Comparison of ENCODE assay signal across 12 mouse cellular contexts in the genomic region with DNA sequence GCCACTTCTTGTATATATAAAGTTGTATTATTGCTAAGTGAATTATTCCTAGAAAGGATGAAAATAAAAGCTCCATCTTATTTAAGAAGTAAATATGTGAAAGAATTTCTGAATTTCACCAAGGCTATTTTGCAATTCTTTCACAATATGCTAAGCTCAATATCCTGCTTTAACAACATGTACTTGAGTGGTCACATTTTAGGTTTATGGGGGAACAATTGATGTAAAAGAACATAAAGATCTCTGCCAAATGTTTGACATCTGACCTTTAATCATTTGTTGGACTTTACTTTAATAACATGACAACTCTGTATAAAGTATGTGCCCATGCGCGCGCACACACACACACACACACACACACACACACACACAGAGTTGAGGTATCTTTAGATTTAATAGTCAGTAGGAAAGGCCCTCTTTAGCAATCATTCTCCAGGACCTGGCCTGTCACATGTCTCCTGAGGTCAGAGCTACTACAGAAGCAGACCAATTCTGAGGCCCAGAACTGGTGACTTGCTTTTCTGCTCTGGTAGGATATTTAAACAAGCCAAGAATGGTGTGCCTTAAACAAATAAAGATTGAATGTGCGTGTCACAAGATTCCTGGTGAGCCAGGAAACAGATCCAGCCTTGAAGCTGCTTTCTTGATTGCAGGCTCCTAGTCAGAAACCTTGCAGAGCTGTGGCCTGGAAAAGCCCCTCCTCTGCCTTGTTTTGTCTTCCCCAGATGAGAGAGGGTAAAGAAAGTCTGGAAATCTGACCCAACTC.
A peak's percentile ranks its signal among the peaks of the same experiment; 100 is the strongest.
DNase-seq lines count a peak whose midpoint lies in the region; ATAC-seq and TF ChIP-seq lines count a peak whose summit lies in the region.
"Had no signal": no experiment of that assay in that cellular context is flagged by ENCODE, and none has a peak within 500 bp of the region (broad histone marks: within the 10 kb centered on the region; RNA-seq: fewer than 3 reads in every experiment).

No protein-coding gene starts in this region.

- 70% methylated on average over 4 of the region's 4 CpGs for WGBS in hindbrain, embryonic 10.5 days
- 74% methylated on average over 4 of the region's 4 CpGs for WGBS in hindbrain, postnatal 0 days
- WGBS in limb, embryonic 12.5 days, result 66% methylated on average over 4 of the region's 4 CpGs

- H3K9me3 ChIP-seq in hindbrain, embryonic 10.5 days, result no peaks in the 10 kb centered on the region
- no peaks in the 10 kb centered on the region for H3K9me3 ChIP-seq in hindbrain, postnatal 0 days (ENCODE audit: low read length)
- H3K9me3 ChIP-seq in limb, embryonic 12.5 days, result no peaks in the 10 kb centered on the region
- H3K9me3 ChIP-seq: limb, embryonic 15.5 days had no signal

- TF ChIP-seq CTCF in hindbrain, postnatal 0 days (IDR thresholded peaks at IDR 0.05; ENCODE audit: low read depth), result no peak

- H3K36me3 ChIP-seq in hindbrain, embryonic 10.5 days, result no peaks in the 10 kb centered on the region
- no peaks in the 10 kb centered on the region for H3K36me3 ChIP-seq in hindbrain, postnatal 0 days (ENCODE audit: insufficient read depth, low read length)
- no peaks in the 10 kb centered on the region for H3K36me3 ChIP-seq in limb, embryonic 12.5 days
- H3K36me3 ChIP-seq: limb, embryonic 15.5 days had no signal

- peak; percentile 36 for DNase-seq in hindbrain, embryonic 10.5 days (ENCODE audit: low spot score)
- DNase-seq in hindbrain, postnatal 0 days (ENCODE audit: low spot score), result no peak
- peak; percentile 52 for DNase-seq in 3T3-L1 (ENCODE audit: low read depth, low spot score)
- peak; percentile 62 for DNase-seq in embryo, embryonic 11 days
- DNase-seq in layer of hippocampus, postnatal 10 days (ENCODE audit: low spot score in 2 of 2), result no peak
- no peak for DNase-seq in testis, postnatal 10 days (ENCODE audit: low spot score)
- no peak for DNase-seq in urinary bladder, adult 2 months (ENCODE audit: low spot score)
- DNase-seq: right cerebral cortex, postnatal 25 days had no signal

- no peaks in the 10 kb centered on the region for H3K27me3 ChIP-seq in hindbrain, embryonic 10.5 days (ENCODE audit: insufficient read depth, poor library complexity, severe bottlenecking)
- no peaks in the 10 kb centered on the region for H3K27me3 ChIP-seq in hindbrain, postnatal 0 days (ENCODE audit: insufficient read depth, low read length)
- H3K27me3 ChIP-seq in limb, embryonic 12.5 days, result no peaks in the 10 kb centered on the region
- H3K27me3 ChIP-seq: CH12.LX; limb, embryonic 15.5 days had no signal

- no peak overlapping the region for H3K9ac ChIP-seq in hindbrain, postnatal 0 days (replicated peaks; ENCODE audit: low read length)
- no peak overlapping the region for H3K9ac ChIP-seq in limb, embryonic 12.5 days (replicated peaks)
- H3K9ac ChIP-seq: limb, embryonic 15.5 days had no signal

- peaks cover 17% of the 10 kb centered on the region for H3K4me1 ChIP-seq in hindbrain, embryonic 10.5 days (replicated peaks)
- no peaks in the 10 kb centered on the region for H3K4me1 ChIP-seq in hindbrain, postnatal 0 days (ENCODE audit: insufficient read depth, low read length)
- peaks cover 6% of the 10 kb centered on the region; the same call in 1 of the 2 replicates for H3K4me1 ChIP-seq in limb, embryonic 12.5 days (replicated peaks)

- no peak overlapping the region for H3K4me3 ChIP-seq in hindbrain, embryonic 10.5 days
- H3K4me3 ChIP-seq in hindbrain, postnatal 0 days (ENCODE audit: low read length), result no peak overlapping the region
- no peak overlapping the region for H3K4me3 ChIP-seq in limb, embryonic 12.5 days (replicated peaks)
- H3K4me3 ChIP-seq: erythroblast, embryonic 14.5 days; limb, embryonic 15.5 days had no signal

- no peak overlapping the region for H3K4me2 ChIP-seq in hindbrain, postnatal 0 days (ENCODE audit: low read depth, low read length)
- H3K4me2 ChIP-seq in limb, embryonic 12.5 days, result no peak overlapping the region
- H3K4me2 ChIP-seq: limb, embryonic 15.5 days had no signal

- H3K27ac ChIP-seq in hindbrain, embryonic 10.5 days, result peak overlapping the region; percentile 77
- no peak overlapping the region for H3K27ac ChIP-seq in hindbrain, postnatal 0 days
- H3K27ac ChIP-seq in limb, embryonic 12.5 days, result peak overlapping the region; percentile 73
- H3K27ac ChIP-seq: limb, embryonic 15.5 days had no signal

- ATAC-seq in hindbrain, postnatal 0 days, result no peak
- ATAC-seq in limb, embryonic 12.5 days (ENCODE audit: insufficient number of reproducible peaks, insufficient read depth, low FRiP score, low TSS enrichment, low read depth), result no peak

Comparison
In these comparisons a context has a peak if more than half of its experiments do, and no peak if none do; other contexts are left out.
1. DNase-seq: peak in hindbrain, embryonic 10.5 days (single experiment), 3T3-L1 (single experiment) and embryo, embryonic 11 days (single experiment); none in hindbrain, postnatal 0 days (single experiment), layer of hippocampus, postnatal 10 days (0 of 2), testis, postnatal 10 days (single experiment) and urinary bladder, adult 2 months (single experiment).